Mouse (Mus musculus): ENCODE data around the gene BC005537. TPM values are rescaled to one million over a fixed set of nuclear protein-coding genes. Genes with fewer than 3 reads are reported as not detected.

The BC005537 gene
- total RNA-seq, 1 experiment = 37.9 TPM

GRCm38 (mm10) chr13:24776146-24776844 lies 25.2 kb upstream of the BC005537 start:
- Histone ChIP-seq H3K27ac (ENCODE audit: insufficient read depth, low read depth, low read length, poor library complexity, severe bottlenecking) (no peak overlapping the region), H3K36me3 (ENCODE audit: control insufficient read depth, insufficient read depth, low read length, poor library complexity, severe bottlenecking) (no peaks in the 10 kb centered on the region)
- peak; percentile 55 for DNase-seq (ENCODE audit: low read depth, low spot score)

GRCm38 (mm10) chr13:24778026-24778425 lies 23.4 kb upstream of the BC005537 start:
- no peak overlapping the region for H3K4me3 ChIP-seq (ENCODE audit: insufficient read depth in 1 of 2, low read depth in 1 of 2, low read length in 2 of 2, poor library complexity in 1 of 2, severe bottlenecking in 1 of 2)
- in situ Hi-C loops (cut with MboI; ENCODE audit: low sequenced_read_pairs in 2 of 2, unreplicated experiment in 2 of 2) = no loop called here
- no peak for DNase-seq (ENCODE audit: low read depth, low spot score)
- no peak overlapping the region for H3K9ac ChIP-seq (ENCODE audit: insufficient read depth, low read depth, low read length, poor library complexity, severe bottlenecking)
- no peaks in the 10 kb centered on the region for H3K4me1 ChIP-seq (ENCODE audit: control insufficient read depth in 2 of 2, insufficient read depth in 2 of 2, low read length in 2 of 2, poor library complexity in 1 of 2)
- no peak for TF ChIP-seq HCFC1 (IDR thresholded peaks at IDR 0.05; ENCODE audit: borderline replicate concordance, insufficient read depth, low read length)
- no peak for TF ChIP-seq ZC3H11A (IDR thresholded peaks at IDR 0.05; ENCODE audit: borderline replicate concordance, low read depth, low read length)
- no peak for TF ChIP-seq CHD2 (IDR thresholded peaks at IDR 0.05; ENCODE audit: low read depth, low read length)
- no peak for TF ChIP-seq ZNF384 (IDR thresholded peaks at IDR 0.05; ENCODE audit: low read depth, low read length)
- no peaks in the 10 kb centered on the region for H3K36me3 ChIP-seq (ENCODE audit: control insufficient read depth, insufficient read depth, low read length, poor library complexity, severe bottlenecking)
- H3K27ac ChIP-seq (ENCODE audit: insufficient read depth, low read depth, low read length, poor library complexity, severe bottlenecking) = no peak overlapping the region
- no peaks in the 10 kb centered on the region for H3K9me3 ChIP-seq (ENCODE audit: control insufficient read depth, insufficient read depth, low read depth, low read length)

More at GRCm38 (mm10) chr13:24776146-24776844, 25.2 kb upstream of the BC005537 start:
- Histone ChIP-seq H3K9ac (ENCODE audit: insufficient read depth, low read depth, low read length, poor library complexity, severe bottlenecking) (no peak overlapping the region), H3K9me3 (ENCODE audit: control insufficient read depth, insufficient read depth, low read depth, low read length) (no peaks in the 10 kb centered on the region), H3K4me3 (ENCODE audit: insufficient read depth in 1 of 2, low read depth in 1 of 2, low read length in 2 of 2, poor library complexity in 1 of 2, severe bottlenecking in 1 of 2) (no peak overlapping the region), H3K4me1 (ENCODE audit: control insufficient read depth in 2 of 2, insufficient read depth in 2 of 2, low read length in 2 of 2, poor library complexity in 1 of 2) (no peaks in the 10 kb centered on the region)
- in situ Hi-C loops (cut with MboI; ENCODE audit: low sequenced_read_pairs in 2 of 2, unreplicated experiment in 2 of 2) = no loop called here
- peak; percentile 73; the same call in 1 of the 2 replicates for TF ChIP-seq ZC3H11A (IDR thresholded peaks at IDR 0.05; ENCODE audit: borderline replicate concordance, low read depth, low read length)
- TF ChIP-seq CHD2 (IDR thresholded peaks at IDR 0.05; ENCODE audit: low read depth, low read length) = no peak
- peak; percentile 89 for TF ChIP-seq ZNF384 (IDR thresholded peaks at IDR 0.05; ENCODE audit: low read depth, low read length)

GRCm38 (mm10) chr13:24778706-24779380 lies 22.6 kb upstream of the BC005537 start:
- in situ Hi-C loops (cut with MboI; ENCODE audit: low sequenced_read_pairs in 2 of 2, unreplicated experiment in 2 of 2) = no loop called here

GRCm38 (mm10) chr13:24781916-24782315 lies 19.5 kb upstream of the BC005537 start:
- Histone ChIP-seq H3K4me3 (ENCODE audit: insufficient read depth in 1 of 2, low read depth in 1 of 2, low read length in 2 of 2, poor library complexity in 1 of 2, severe bottlenecking in 1 of 2) (no peak overlapping the region), H3K9ac (ENCODE audit: insufficient read depth, low read depth, low read length, poor library complexity, severe bottlenecking) (no peak overlapping the region), H3K36me3 (ENCODE audit: control insufficient read depth, insufficient read depth, low read length, poor library complexity, severe bottlenecking) (no peaks in the 10 kb centered on the region), H3K4me1 (ENCODE audit: control insufficient read depth in 2 of 2, insufficient read depth in 2 of 2, low read length in 2 of 2, poor library complexity in 1 of 2) (peaks cover 0 to 3% of the 10 kb centered on the region in 2 experiments; a peak in 1 of 4 replicates), H3K9me3 (ENCODE audit: control insufficient read depth, insufficient read depth, low read depth, low read length) (no peaks in the 10 kb centered on the region), H3K27ac (ENCODE audit: insufficient read depth, low read depth, low read length, poor library complexity, severe bottlenecking) (no peak overlapping the region)
- no peak for TF ChIP-seq MAFK (IDR thresholded peaks at IDR 0.05; ENCODE audit: insufficient read depth, low read depth, low read length)
- no peak for TF ChIP-seq CHD2 (IDR thresholded peaks at IDR 0.05; ENCODE audit: low read depth, low read length)
- no peak for TF ChIP-seq ZNF384 (IDR thresholded peaks at IDR 0.05; ENCODE audit: low read depth, low read length)
- no peak for TF ChIP-seq ZC3H11A (IDR thresholded peaks at IDR 0.05; ENCODE audit: borderline replicate concordance, low read depth, low read length)
- DNase-seq (ENCODE audit: low read depth, low spot score) = no peak
- in situ Hi-C loops (cut with MboI; ENCODE audit: low sequenced_read_pairs in 2 of 2, unreplicated experiment in 2 of 2) = no loop called here

More at GRCm38 (mm10) chr13:24778706-24779380, 22.6 kb upstream of the BC005537 start:
- Histone ChIP-seq H3K36me3 (ENCODE audit: control insufficient read depth, insufficient read depth, low read length, poor library complexity, severe bottlenecking) (no peaks in the 10 kb centered on the region), H3K9ac (ENCODE audit: insufficient read depth, low read depth, low read length, poor library complexity, severe bottlenecking) (no peak overlapping the region), H3K27ac (ENCODE audit: insufficient read depth, low read depth, low read length, poor library complexity, severe bottlenecking) (no peak overlapping the region), H3K4me3 (ENCODE audit: insufficient read depth in 1 of 2, low read depth in 1 of 2, low read length in 2 of 2, poor library complexity in 1 of 2, severe bottlenecking in 1 of 2) (no peak overlapping the region), H3K4me1 (ENCODE audit: control insufficient read depth in 2 of 2, insufficient read depth in 2 of 2, low read length in 2 of 2, poor library complexity in 1 of 2) (no peaks in the 10 kb centered on the region), H3K9me3 (ENCODE audit: control insufficient read depth, insufficient read depth, low read depth, low read length) (no peaks in the 10 kb centered on the region)
- TF ChIP-seq MAFK (IDR thresholded peaks at IDR 0.05; ENCODE audit: insufficient read depth, low read depth, low read length) = no peak
- TF ChIP-seq ZC3H11A (IDR thresholded peaks at IDR 0.05; ENCODE audit: borderline replicate concordance, low read depth, low read length) = no peak
- TF ChIP-seq HCFC1 (IDR thresholded peaks at IDR 0.05; ENCODE audit: borderline replicate concordance, insufficient read depth, low read length) = no peak
- no peak for TF ChIP-seq ZNF384 (IDR thresholded peaks at IDR 0.05; ENCODE audit: low read depth, low read length)
- TF ChIP-seq CHD2 (IDR thresholded peaks at IDR 0.05; ENCODE audit: low read depth, low read length) = no peak
- DNase-seq (ENCODE audit: low read depth, low spot score) = no peak

Data from ES-E14 (cell line).